In genomic region chr10:78328011-78328575, GRCm38 (mm10) we compare ENCODE assay signal across 28 mouse cellular contexts. TPM values are rescaled to one million over a fixed set of nuclear protein-coding genes. Genes with fewer than 3 reads are reported as not detected.
DNase-seq lines count a peak whose midpoint lies in the region; ATAC-seq and TF ChIP-seq lines count a peak whose summit lies in the region.
"Had no signal": no experiment of that assay in that cellular context is flagged by ENCODE, and none has a peak within 500 bp of the region (broad histone marks: within the 10 kb centered on the region; RNA-seq: fewer than 3 reads in every experiment).

No protein-coding gene starts in this region.

- 0 out of 2 replicates have a peak overlapping the region, but pooled peaks have one; percentile 11 for H3K27ac ChIP-seq in liver, postnatal 0 days (ENCODE audit: low read depth)
- H3K27ac ChIP-seq: embryonic facial prominence, embryonic 13.5 days; embryonic facial prominence, embryonic 15.5 days; forebrain, embryonic 10.5 days; forebrain, embryonic 12.5 days had no signal

- H3K36me3 ChIP-seq in liver, postnatal 0 days (replicated peaks; ENCODE audit: insufficient read depth, low read length) = peaks cover 6% of the 10 kb centered on the region; the same call in 1 of the 2 replicates
- H3K36me3 ChIP-seq: G1E had no signal

- H3K4me1 ChIP-seq in liver, postnatal 0 days (ENCODE audit: insufficient read depth) = peaks cover 22% of the 10 kb centered on the region
- H3K4me1 ChIP-seq: forebrain, embryonic 12.5 days had no signal

- no peak for TF ChIP-seq EP300 in liver, postnatal 0 days (IDR thresholded peaks at IDR 0.05; ENCODE audit: low read depth)

- 85% methylated on average over 2 of the region's 2 CpGs for WGBS in liver, postnatal 0 days (ENCODE audit: insufficient replicate concordance)

- no peaks in the 10 kb centered on the region for H3K27me3 ChIP-seq in liver, postnatal 0 days (ENCODE audit: insufficient read depth, low read length)
- H3K27me3 ChIP-seq: CH12.LX; embryonic facial prominence, embryonic 13.5 days; embryonic facial prominence, embryonic 15.5 days; forebrain, embryonic 12.5 days; Patski had no signal

- H3K9me3 ChIP-seq in liver, postnatal 0 days (ENCODE audit: low read length) = no peaks in the 10 kb centered on the region
- H3K9me3 ChIP-seq: embryonic facial prominence, embryonic 13.5 days; embryonic facial prominence, embryonic 15.5 days; forebrain, embryonic 10.5 days; forebrain, embryonic 12.5 days; G1E had no signal

- peak; percentile 74 for DNase-seq in heart, adult 11 months
- DNase-seq in heart, adult 8-10 months (ENCODE audit: low spot score) = no peak
- DNase-seq in liver, postnatal 0 days = no peak
- DNase-seq in liver = no peak
- DNase-seq in lung, postnatal 10 days = peak; percentile 31
- DNase-seq in lung, postnatal 36 days = no peak
- DNase-seq: adrenal gland, adult 2 months; adrenal gland, postnatal 10 days; adrenal gland, postnatal 25 days; B cell, adult 2 months; cerebellum, adult 11 months; cerebellum, adult 18-20 months; cerebellum, adult 8-10 months; cerebellum, postnatal 14 days; cerebellum, postnatal 36 days; embryo, embryonic 11 days had no signal

- H3K4me2 ChIP-seq in liver, postnatal 0 days (ENCODE audit: low read depth, low read length) = no peak overlapping the region
- H3K4me2 ChIP-seq: embryonic facial prominence, embryonic 13.5 days; embryonic facial prominence, embryonic 15.5 days; forebrain, embryonic 12.5 days had no signal

- no peak for TF ChIP-seq CTCF in liver, postnatal 0 days (IDR thresholded peaks at IDR 0.05; ENCODE audit: low read depth)

- no peak for ATAC-seq in liver, postnatal 0 days
- no peak for ATAC-seq in granulocyte monocyte progenitor cell, adult 5-6 weeks (replicated peaks; ENCODE audit: poor library complexity, severe bottlenecking)
- ATAC-seq: activated CD4-positive, CD25-positive, alpha-beta regulatory T cell, adult 4 months; CD4-positive, CD25-positive, alpha-beta regulatory T cell, adult 4 months; forebrain, embryonic 14.5 days; Patski had no signal

- no peak overlapping the region for H3K9ac ChIP-seq in liver, postnatal 0 days (replicated peaks)
- H3K9ac ChIP-seq: embryonic facial prominence, embryonic 13.5 days; embryonic facial prominence, embryonic 15.5 days; forebrain, embryonic 12.5 days had no signal

- no peak overlapping the region for H3K4me3 ChIP-seq in liver, postnatal 0 days (ENCODE audit: low read depth, low read length)
- H3K4me3 ChIP-seq: embryonic facial prominence, embryonic 13.5 days; embryonic facial prominence, embryonic 15.5 days; erythroblast, embryonic 14.5 days; forebrain, embryonic 10.5 days; forebrain, embryonic 12.5 days had no signal

RNA-seq across cellular contexts. Expression of gene Agpat3, which starts 24.2 kb away (rescaled TPM):
- total RNA-seq in heart, adult 8-10 months (2022) = 100 to 1,000 TPM; 206 to 254 (median 219) TPM
- polyA plus RNA-seq in liver, postnatal 0 days (2015; fragmentation: Nextera tagmentation; extraction: Ambion mirVana) = 154 and 171 TPM in 2 replicates
- 0.19 and 0.39 TPM in 2 replicates for total RNA-seq in granulocyte monocyte progenitor cell, adult 5-6 weeks (2014; fragmentation: Nextera tagmentation)
- 0.52 and 0.88 TPM in 2 replicates for total RNA-seq in granulocyte monocyte progenitor cell, adult 5-6 weeks (2017)

Comparison
In these comparisons a context has a peak if more than half of its experiments do, and no peak if none do; other contexts are left out.
1. DNase-seq: peak in heart, adult 11 months (single experiment) and lung, postnatal 10 days (single experiment); none in heart, adult 8-10 months (single experiment), liver, postnatal 0 days (single experiment), liver (single experiment) and lung, postnatal 36 days (single experiment).
2. RNA of gene Agpat3, which starts 24.2 kb away (total RNA-seq): 206 to 254 TPM in heart, adult 8-10 months; 0.19 to 0.88 TPM in granulocyte monocyte progenitor cell, adult 5-6 weeks; every median in the first group is over 100 times any median in the second.